Mouse (Mus musculus) E14TG2a.4 (cell line): ENCODE measurements at regions not wholly inside any gene's neighbourhood (a gene's known extent, or its start where the extent isn't known, plus 50 kb on each side); places are given as distances from the start of the nearest gene placed in this dataset.

ENCODE experiments used
- CTCF ChIP-seq: conservative IDR thresholded peaks from 2 replicates; pipeline ENCODE4 v1.5.1; 2014; ENCODE audit warnings: low read length
- NANOG ChIP-seq: IDR thresholded peaks from 2 replicates; pipeline ENCODE4 v1.6.1; 2014; ENCODE audit warnings: borderline replicate concordance, low read length, mixed read lengths
- POU5F1 ChIP-seq: IDR thresholded peaks from 2 replicates; pipeline ENCODE4 v1.6.1; 2014; ENCODE audit warnings: low read length, borderline replicate concordance

GRCm38 (mm10) chr4:125915166-125915565 is 109.2 kb upstream of the Csf3r start:
- peak; percentile 67 for TF ChIP-seq CTCF
- no peak for TF ChIP-seq NANOG
- no peak for TF ChIP-seq POU5F1
